Mouse (Mus musculus) adipocyte (in vitro differentiated cells): Measurements from ENCODE around the gene Lrrc8a.

Source experiments
- DNase-seq: peaks from one replicate; pipeline ENCODE4 v3.0.0-alpha.2; 2016; ENCODE audit warnings: low spot score

Lrrc8a gene

GRCm38 (mm10) chr2:30237199-30237880 lies at the start of gene Lrrc8a:
Gene Lrrc8a, plus strand, starts transcription at chr2:30237715.
- peak; percentile 97 for DNase-seq

- DNase-seq = peak; percentile 17
Observed at GRCm38 (mm10) chr2:30191790-30192580, 45.5 kb upstream of the Lrrc8a start.

- DNase-seq = peak; percentile 68
Observed at GRCm38 (mm10) chr2:30194656-30195055, 42.9 kb upstream of the Lrrc8a start.

GRCm38 (mm10) chr2:30198021-30198420 lies 39.5 kb upstream of the Lrrc8a start:
- no peak for DNase-seq

GRCm38 (mm10) chr2:30199984-30200383 lies 37.5 kb upstream of the Lrrc8a start:
- peak; percentile 12 for DNase-seq

- no peak for DNase-seq
Observed at GRCm38 (mm10) chr2:30200388-30200925, 37.1 kb upstream of the Lrrc8a start.

- peak; percentile 32 for DNase-seq
Observed at GRCm38 (mm10) chr2:30203439-30203838, 34.1 kb upstream of the Lrrc8a start.

- no peak for DNase-seq
Observed at GRCm38 (mm10) chr2:30205255-30205628, 32.3 kb upstream of the Lrrc8a start.

GRCm38 (mm10) chr2:30205629-30206357 lies 31.7 kb upstream of the Lrrc8a start, which contains the start of gene Kyat1:
Gene Kyat1, minus strand, starts transcription at chr2:30205847.
- peak; percentile 95 for DNase-seq

- no peak for DNase-seq
Observed at GRCm38 (mm10) chr2:30207401-30207800, 30.1 kb upstream of the Lrrc8a start.

GRCm38 (mm10) chr2:30207886-30208285 lies 29.6 kb upstream of the Lrrc8a start:
- DNase-seq = peak; percentile 11

- no peak for DNase-seq
Observed at GRCm38 (mm10) chr2:30211408-30212168, 25.9 kb upstream of the Lrrc8a start.

GRCm38 (mm10) chr2:30212169-30212545 lies 25.4 kb upstream of the Lrrc8a start:
- no peak for DNase-seq

- peak; percentile 45 for DNase-seq
Observed at GRCm38 (mm10) chr2:30212951-30213350, 24.6 kb upstream of the Lrrc8a start.

- peak; percentile 74 for DNase-seq
Observed at GRCm38 (mm10) chr2:30214745-30215144, 22.8 kb upstream of the Lrrc8a start.

- DNase-seq = peak; percentile 21
Observed at GRCm38 (mm10) chr2:30215493-30215892, 22.0 kb upstream of the Lrrc8a start.

GRCm38 (mm10) chr2:30216293-30216692 lies 21.2 kb upstream of the Lrrc8a start:
- no peak for DNase-seq

- DNase-seq = no peak
Observed at GRCm38 (mm10) chr2:30235593-30235992, 1.9 kb upstream of the Lrrc8a start.

GRCm38 (mm10) chr2:30236426-30237198 lies 903 bp upstream of the Lrrc8a start:
- peak; percentile 73 for DNase-seq

- DNase-seq = peak; percentile 52
Observed at GRCm38 (mm10) chr2:30237881-30238280, 366 bp downstream of the Lrrc8a start.
